Mouse (Mus musculus) CD4-positive, CD25-positive, alpha-beta regulatory T cell, adult 2 months (primary cell): ENCODE measurements at regions not wholly inside any gene's neighbourhood (a gene's known extent, or its start where the extent isn't known, plus 50 kb on each side); places are given as distances from the start of the nearest gene placed in this dataset.
A peak's percentile ranks its signal among the peaks of the same experiment; 100 is the strongest.
"Not testable (repeated sequence)": the region's sequence is repeated elsewhere in the genome, so short reads cannot be mapped to it uniquely, and the experiment has no call there.

Source experiments
- DNase-seq: peaks from one replicate; pipeline ENCODE4 v3.0.0-alpha.2; 2012; ENCODE audit warnings: low read depth, low spot score

- DNase-seq, result not testable (repeated sequence)
Measured at GRCm38 (mm10) chr6:64948839-64949238, 93.5 kb upstream of the Smarcad1 start.

- no peak for DNase-seq
Measured at GRCm38 (mm10) chr6:64961608-64962486, 80.5 kb upstream of the Smarcad1 start.

- DNase-seq, result no peak
Measured at GRCm38 (mm10) chr6:64962612-64963011, 79.8 kb upstream of the Smarcad1 start.

GRCm38 (mm10) chr6:64964664-64965063, 77.7 kb upstream of the Smarcad1 start:
- no peak for DNase-seq

- no peak for DNase-seq
Measured at GRCm38 (mm10) chr6:64965203-64965602, 77.2 kb upstream of the Smarcad1 start.

GRCm38 (mm10) chr6:64970158-64970557, 72.2 kb upstream of the Smarcad1 start:
- no peak for DNase-seq

- DNase-seq, result peak; percentile 52
Measured at GRCm38 (mm10) chr6:64973968-64974367, 68.4 kb upstream of the Smarcad1 start.

- DNase-seq, result not testable (repeated sequence)
Measured at GRCm38 (mm10) chr6:64974453-64974852, 67.9 kb upstream of the Smarcad1 start.

- no peak for DNase-seq
Measured at GRCm38 (mm10) chr6:64982132-64982531, 60.3 kb upstream of the Smarcad1 start.
